Mouse (Mus musculus): ENCODE measurements around the gene 4933430I17Rik. TPM values are rescaled to one million over a fixed set of nuclear protein-coding genes. Genes with fewer than 3 reads are reported as not detected.

The 4933430I17Rik gene
- total and polyA plus RNA-seq, 3 experiments, result 0.30 to 1.8 (median 0.52) TPM

- no peak for TF ChIP-seq RCOR1 (conservative IDR thresholded peaks at IDR 0.05; ENCODE audit: low read depth, low read length)
- no peak for TF ChIP-seq CTCF (conservative IDR thresholded peaks at IDR 0.05 in 1 of 2, IDR thresholded peaks at IDR 0.05 in 1 of 2; ENCODE audit: low read depth in 2 of 2, low read length in 2 of 2)
- TF ChIP-seq CHD1 (IDR thresholded peaks at IDR 0.05; ENCODE audit: low read depth, low read length), result no peak
- no peak for TF ChIP-seq ZC3H11A (IDR thresholded peaks at IDR 0.05; ENCODE audit: low read depth, low read length)
- no peak for TF ChIP-seq ZKSCAN1 (IDR thresholded peaks at IDR 0.05; ENCODE audit: borderline replicate concordance, low read depth, low read length)
- no peak for TF ChIP-seq MAX (IDR thresholded peaks at IDR 0.05; ENCODE audit: low read length)
- TF ChIP-seq UBTF (IDR thresholded peaks at IDR 0.05; ENCODE audit: low read depth, low read length), result no peak
- no peak for TF ChIP-seq JUND (conservative IDR thresholded peaks at IDR 0.05; ENCODE audit: low read depth, low read length)
- TF ChIP-seq EP300 (IDR thresholded peaks at IDR 0.05; ENCODE audit: low read length), result no peak
- no peak for TF ChIP-seq MAFK (IDR thresholded peaks at IDR 0.05; ENCODE audit: insufficient replicate concordance, low read length)
- no peak for TF ChIP-seq POLR2AphosphoS2 (IDR thresholded peaks at IDR 0.05; ENCODE audit: low read depth, low read length)
- TF ChIP-seq NELFE (IDR thresholded peaks at IDR 0.05; ENCODE audit: low read depth, low read length), result no peak
- no peak for TF ChIP-seq HCFC1 (IDR thresholded peaks at IDR 0.05; ENCODE audit: low read depth, low read length)
- TF ChIP-seq RAD21 (IDR thresholded peaks at IDR 0.05; ENCODE audit: low read depth, low read length), result no peak
- TF ChIP-seq IRF4 (IDR thresholded peaks at IDR 0.05; ENCODE audit: low read depth, low read length), result no peak
- TF ChIP-seq GABPA (IDR thresholded peaks at IDR 0.05; ENCODE audit: insufficient replicate concordance, low read depth, low read length), result no peak
- TF ChIP-seq MEF2A (IDR thresholded peaks at IDR 0.05; ENCODE audit: borderline replicate concordance, low read depth, low read length), result no peak
- no peak for TF ChIP-seq NRF1 (IDR thresholded peaks at IDR 0.05; ENCODE audit: low read depth, low read length)
- no peak within 1 kb of the TSS for H3K9ac ChIP-seq (ENCODE audit: insufficient read depth, low read depth)
- H3K36me3 ChIP-seq (replicated peaks in 1 of 2; ENCODE audit: control insufficient read depth in 1 of 2, insufficient read depth in 1 of 2, low read length in 1 of 2), result no peaks in the 10 kb centered on the region
- no peaks in the 10 kb centered on the region for H3K27me3 ChIP-seq (replicated peaks)
- H3K79me2 ChIP-seq (replicated peaks; ENCODE audit: control insufficient read depth, extremely low read depth, insufficient read depth, poor library complexity, severe bottlenecking), result no peaks in the 10 kb centered on the region
- H3K27ac ChIP-seq (ENCODE audit: insufficient read depth, low read depth), result no peak within 1 kb of the TSS
- H3K9me3 ChIP-seq (replicated peaks; ENCODE audit: low read length), result no peaks in the 10 kb centered on the region
- dilution Hi-C loops (cut with MboI; ENCODE audit: extremely low pct_ligation_motif_present, extremely low pct_unique_long_range_greater_than_20kb, low sequenced_read_pairs), result no loop called here
- H3K4me1 ChIP-seq (ENCODE audit: control insufficient read depth in 1 of 2, insufficient read depth in 2 of 2), result peaks cover 9 to 17% of the 10 kb centered on the region in 2 experiments
- H3K4me2 ChIP-seq (ENCODE audit: insufficient read depth, low read depth, poor library complexity, severe bottlenecking), result no peak within 1 kb of the TSS
- in situ Hi-C loops (cut with MboI; ENCODE audit: low pct_ligation_motif_present, low pct_unique_long_range_greater_than_20kb, low sequenced_read_pairs), result loop anchor here (5.0 kb wide), 2 partner anchors 127 to 197 kb away; no protein-coding TSS in a partner anchor
- H3K4me3 ChIP-seq (replicated peaks in 1 of 3; ENCODE audit: low read depth in 2 of 3, low read length in 2 of 3, poor library complexity in 1 of 3), result no peak within 1 kb of the TSS
- no peak for DNase-seq (ENCODE audit: extremely low read depth)
These were observed 34.7 kb downstream of the 4933430I17Rik start, which contains the start of gene Rgs3 for GRCm38 (mm10) chr4:62559797-62560329. TSS of gene Rgs3 (plus strand) at chr4:62559847.

- Histone ChIP-seq H3K79me2 (replicated peaks; ENCODE audit: control insufficient read depth, extremely low read depth, insufficient read depth, poor library complexity, severe bottlenecking) (no peaks in the 10 kb centered on the region), H3K9me3 (replicated peaks; ENCODE audit: low read length) (no peaks in the 10 kb centered on the region), H3K27ac (ENCODE audit: insufficient read depth, low read depth) (no peak overlapping the region), H3K9ac (ENCODE audit: insufficient read depth, low read depth) (no peak overlapping the region), H3K4me2 (ENCODE audit: insufficient read depth, low read depth, poor library complexity, severe bottlenecking) (no peak overlapping the region; the same call in 1 of the 2 replicates), H3K27me3 (replicated peaks) (no peaks in the 10 kb centered on the region), H3K36me3 (replicated peaks in 1 of 2; ENCODE audit: control insufficient read depth in 1 of 2, insufficient read depth in 1 of 2, low read length in 1 of 2) (no peaks in the 10 kb centered on the region), H3K4me1 (ENCODE audit: control insufficient read depth in 1 of 2, insufficient read depth in 2 of 2) (peaks cover 9 to 17% of the 10 kb centered on the region in 2 experiments), H3K4me3 (replicated peaks in 1 of 3; ENCODE audit: low read depth in 2 of 3, low read length in 2 of 3, poor library complexity in 1 of 3) (no peak overlapping the region)
- peak; percentile 72; the same call in 1 of the 2 replicates for TF ChIP-seq ELF1 (IDR thresholded peaks at IDR 0.05; ENCODE audit: low read depth, low read length)
- peak; percentile 53 to 97 for TF ChIP-seq CTCF (conservative IDR thresholded peaks at IDR 0.05 in 1 of 2, IDR thresholded peaks at IDR 0.05 in 1 of 2; ENCODE audit: low read depth in 2 of 2, low read length in 2 of 2)
- TF ChIP-seq TCF12 (IDR thresholded peaks at IDR 0.05; ENCODE audit: low read depth, low read length), result no peak
- TF ChIP-seq MAZ (IDR thresholded peaks at IDR 0.05; ENCODE audit: low read depth, low read length), result no peak
- peak; percentile 99 for TF ChIP-seq RAD21 (IDR thresholded peaks at IDR 0.05; ENCODE audit: low read depth, low read length)
- no peak for TF ChIP-seq POLR2AphosphoS2 (IDR thresholded peaks at IDR 0.05; ENCODE audit: low read depth, low read length)
- no peak for TF ChIP-seq JUN (IDR thresholded peaks at IDR 0.05; ENCODE audit: insufficient read depth, low read depth, low read length)
- no peak for TF ChIP-seq CHD1 (IDR thresholded peaks at IDR 0.05; ENCODE audit: low read depth, low read length)
- TF ChIP-seq SMC3 (IDR thresholded peaks at IDR 0.05; ENCODE audit: low read depth, low read length), result peak; percentile 93
- peak; percentile 82 for TF ChIP-seq ZC3H11A (IDR thresholded peaks at IDR 0.05; ENCODE audit: low read depth, low read length)
- TF ChIP-seq NRF1 (IDR thresholded peaks at IDR 0.05; ENCODE audit: low read depth, low read length), result no peak
- dilution Hi-C loops (cut with MboI; ENCODE audit: extremely low pct_ligation_motif_present, extremely low pct_unique_long_range_greater_than_20kb, low sequenced_read_pairs) (no loop called here), in situ Hi-C loops (cut with MboI; ENCODE audit: low pct_ligation_motif_present, low pct_unique_long_range_greater_than_20kb, low sequenced_read_pairs) (loop anchor here (5.0 kb wide), 2 partner anchors 126 to 196 kb away; no protein-coding TSS in a partner anchor)
- DNase-seq (ENCODE audit: extremely low read depth), result peak; percentile 89
These were observed 35.9 kb downstream of the 4933430I17Rik start for GRCm38 (mm10) chr4:62560963-62561629.
